Mouse (Mus musculus) midbrain, embryonic 13.5 days (tissue): ENCODE data around the gene Kl. TPM values are rescaled to one million over a fixed set of nuclear protein-coding genes. Genes with fewer than 3 reads are reported as not detected.
A peak's percentile ranks its signal among the peaks of the same experiment; 100 is the strongest.

Source experiments
- ATAC-seq: fragments of 200-750 bp; cut with Nextera tagmentation; 2 replicates; pipeline ENCODE4 v1.8.0; 2017; ENCODE audit warnings: mild to moderate bottlenecking, moderate TSS enrichment, moderate library complexity
- H3K27ac ChIP-seq: fragments of 300-500 bp; sonication (generic); 2 replicates; pipeline ENCODE4 v1.5.1; 2015; ENCODE audit warnings: inconsistent platforms, mild to moderate bottlenecking, moderate library complexity
- H3K27me3 ChIP-seq: fragments of 300-500 bp; sonication (generic); 2 replicates; pipeline ENCODE4 v1.6.1; 2015; ENCODE audit warnings: mild to moderate bottlenecking, inconsistent platforms
- H3K36me3 ChIP-seq: fragments of 300-500 bp; sonication (generic); 2 replicates; pipeline ENCODE4 v1.6.1; 2015; ENCODE audit warnings: mild to moderate bottlenecking, inconsistent platforms
- H3K4me1 ChIP-seq: fragments of 300-500 bp; sonication (generic); replicated peaks from 2 replicates; pipeline ENCODE4 v1.6.1; 2015; ENCODE audit warnings: inconsistent platforms
- H3K4me2 ChIP-seq: fragments of 300-500 bp; sonication (generic); replicated peaks from 2 replicates; pipeline ENCODE4 v1.6.1; 2015; ENCODE audit warnings: moderate library complexity, mild to moderate bottlenecking, inconsistent platforms
- H3K4me3 ChIP-seq: fragments of 300-500 bp; sonication (generic); replicated peaks from 2 replicates; pipeline ENCODE4 v1.5.1; 2015; ENCODE audit warnings: mild to moderate bottlenecking, inconsistent platforms
- H3K9ac ChIP-seq: fragments of 300-500 bp; sonication (generic); replicated peaks from 2 replicates; pipeline ENCODE4 v1.6.1; 2015; ENCODE audit warnings: mild to moderate bottlenecking, inconsistent platforms
- H3K9me3 ChIP-seq: fragments of 300-500 bp; sonication (generic); 2 replicates; pipeline ENCODE4 v1.6.1; 2016; ENCODE audit warnings: mild to moderate bottlenecking, inconsistent platforms
- WGBS: fragments of 180-500 bp; shearing (Covaris S2); methylation state at CpG from one replicate; pipeline ENCODE4 v1.1.7; 2015; 5-methylcytosine and 5-hydroxymethylcytosine counted together
- polyA plus RNA-seq: library from polyadenylated mRNA; unstranded; fragments of >200 nt; fragmentation: Nextera tagmentation; extraction: Ambion mirVana; gene quantifications from 2 replicates; pipeline ENCODE4 v1.2.1, GENCODE M21; 2015

Gene Kl
- 0.59 and 0.67 TPM in 2 replicates for polyA plus RNA-seq

GRCm38 (mm10) chr5:150952328-150952668 is at the start of gene Kl:
TSS of gene Kl (plus strand) at chr5:150952607.
- WGBS, result under 1% methylated on average over 21 of the region's 22 CpGs
- no peak; the same call in 1 of the 2 replicates for ATAC-seq
- Histone ChIP-seq H3K9me3 (no peaks in the 10 kb centered on the region), H3K4me3 (peak within 1 kb of the TSS; percentile 52), H3K4me1 (peaks cover 14% of the 10 kb centered on the region), H3K36me3 (no peaks in the 10 kb centered on the region), H3K27ac (no peak within 1 kb of the TSS; the same call in 1 of the 2 replicates), H3K4me2 (peak within 1 kb of the TSS; percentile 74), H3K9ac (peak within 1 kb of the TSS; percentile 63), H3K27me3 (peaks cover 37% of the 10 kb centered on the region)

- peak overlapping the region; percentile 94 for H3K27ac ChIP-seq
- 8% methylated on average over 9 of the region's 9 CpGs for WGBS
- peak; percentile 99 for ATAC-seq
- peak overlapping the region; percentile 11; the same call in 1 of the 2 replicates for H3K4me3 ChIP-seq
- no peak overlapping the region; the same call in 1 of the 2 replicates for H3K9ac ChIP-seq
- H3K9me3 ChIP-seq, result peaks cover 3% of the 10 kb centered on the region; the same call in 1 of the 2 replicates
- H3K27me3 ChIP-seq, result no peaks in the 10 kb centered on the region
- H3K36me3 ChIP-seq, result no peaks in the 10 kb centered on the region
- peaks cover 27% of the 10 kb centered on the region for H3K4me1 ChIP-seq
- peak overlapping the region; percentile 41 for H3K4me2 ChIP-seq
These were observed 46.1 kb upstream of the Kl start for GRCm38 (mm10) chr5:150906053-150907040.

GRCm38 (mm10) chr5:150912156-150912555 is 40.3 kb upstream of the Kl start:
- no peak overlapping the region for H3K9ac ChIP-seq
- H3K9me3 ChIP-seq, result peaks cover 3% of the 10 kb centered on the region; the same call in 1 of the 2 replicates
- peaks cover 8% of the 10 kb centered on the region for H3K4me1 ChIP-seq
- H3K4me3 ChIP-seq, result no peak overlapping the region
- H3K36me3 ChIP-seq, result no peaks in the 10 kb centered on the region
- ATAC-seq, result no peak
- H3K27me3 ChIP-seq, result no peaks in the 10 kb centered on the region
- H3K27ac ChIP-seq, result no peak overlapping the region
- no peak overlapping the region for H3K4me2 ChIP-seq
- WGBS, result 50% methylated on average over 2 of the region's 2 CpGs

GRCm38 (mm10) chr5:150912656-150913055 is 39.8 kb upstream of the Kl start:
- Histone ChIP-seq H3K4me1 (peaks cover 3% of the 10 kb centered on the region), H3K27ac (no peak overlapping the region), H3K36me3 (no peaks in the 10 kb centered on the region), H3K4me3 (no peak overlapping the region), H3K27me3 (no peaks in the 10 kb centered on the region), H3K4me2 (no peak overlapping the region), H3K9ac (no peak overlapping the region), H3K9me3 (peaks cover 3% of the 10 kb centered on the region; the same call in 1 of the 2 replicates)
- 61% methylated on average over 5 of the region's 5 CpGs for whole genome bisulfite sequencing
- no peak for ATAC-seq

- peaks cover 9% of the 10 kb centered on the region for H3K4me1 ChIP-seq
- ATAC-seq, result no peak
- no peak overlapping the region for H3K4me3 ChIP-seq
- no peaks in the 10 kb centered on the region for H3K36me3 ChIP-seq
- H3K4me2 ChIP-seq, result no peak overlapping the region
- no peaks in the 10 kb centered on the region for H3K27me3 ChIP-seq
- WGBS, result 81% methylated on average over 4 of the region's 4 CpGs
- H3K27ac ChIP-seq, result no peak overlapping the region
- H3K9me3 ChIP-seq, result no peaks in the 10 kb centered on the region
- no peak overlapping the region for H3K9ac ChIP-seq
These were observed 37.0 kb upstream of the Kl start for GRCm38 (mm10) chr5:150915080-150916055.

GRCm38 (mm10) chr5:150917131-150917858 is 35.1 kb upstream of the Kl start:
- H3K9me3 ChIP-seq, result no peaks in the 10 kb centered on the region
- H3K27ac ChIP-seq, result no peak overlapping the region; the same call in 1 of the 2 replicates
- 80% methylated on average over 21 of the region's 21 CpGs for WGBS
- H3K36me3 ChIP-seq, result no peaks in the 10 kb centered on the region
- H3K4me3 ChIP-seq, result no peak overlapping the region
- no peak overlapping the region for H3K4me2 ChIP-seq
- no peaks in the 10 kb centered on the region for H3K27me3 ChIP-seq
- peaks cover 9% of the 10 kb centered on the region for H3K4me1 ChIP-seq
- ATAC-seq, result no peak
- no peak overlapping the region for H3K9ac ChIP-seq

- 64% methylated on average over 13 of the region's 13 CpGs for WGBS
- no peaks in the 10 kb centered on the region for H3K36me3 ChIP-seq
- H3K4me1 ChIP-seq, result peaks cover 9% of the 10 kb centered on the region
- H3K9me3 ChIP-seq, result no peaks in the 10 kb centered on the region
- no peak overlapping the region for H3K9ac ChIP-seq
- no peak overlapping the region for H3K4me2 ChIP-seq
- peak; percentile 73 for ATAC-seq
- no peak overlapping the region for H3K4me3 ChIP-seq
- peak overlapping the region; percentile 58 for H3K27ac ChIP-seq
- no peaks in the 10 kb centered on the region for H3K27me3 ChIP-seq
These were observed 33.8 kb upstream of the Kl start for GRCm38 (mm10) chr5:150918599-150918998.

GRCm38 (mm10) chr5:150919269-150919668 is 33.1 kb upstream of the Kl start:
- H3K4me3 ChIP-seq, result no peak overlapping the region
- no peaks in the 10 kb centered on the region for H3K27me3 ChIP-seq
- no peak overlapping the region for H3K4me2 ChIP-seq
- ATAC-seq, result no peak
- 95% methylated on average over 4 of the region's 4 CpGs for WGBS
- H3K9ac ChIP-seq, result no peak overlapping the region
- no peaks in the 10 kb centered on the region for H3K36me3 ChIP-seq
- H3K27ac ChIP-seq, result peak overlapping the region; percentile 19; the same call in 1 of the 2 replicates
- H3K9me3 ChIP-seq, result no peaks in the 10 kb centered on the region
- H3K4me1 ChIP-seq, result peaks cover 6% of the 10 kb centered on the region; the same call in 1 of the 2 replicates

- H3K27ac ChIP-seq, result no peak overlapping the region
- H3K27me3 ChIP-seq, result no peaks in the 10 kb centered on the region
- 53% methylated on average over 2 of the region's 2 CpGs for WGBS
- no peak overlapping the region for H3K4me3 ChIP-seq
- no peak overlapping the region for H3K9ac ChIP-seq
- H3K4me2 ChIP-seq, result no peak overlapping the region
- no peaks in the 10 kb centered on the region for H3K9me3 ChIP-seq
- H3K36me3 ChIP-seq, result no peaks in the 10 kb centered on the region
- peaks cover 6% of the 10 kb centered on the region; the same call in 1 of the 2 replicates for H3K4me1 ChIP-seq
- no peak for ATAC-seq
These were observed 32.4 kb upstream of the Kl start for GRCm38 (mm10) chr5:150919961-150920360.

GRCm38 (mm10) chr5:150929406-150929805 is 23.0 kb upstream of the Kl start:
- no peaks in the 10 kb centered on the region for H3K27me3 ChIP-seq
- no peak overlapping the region for H3K4me3 ChIP-seq
- WGBS, result 89% methylated on average over 2 of the region's 2 CpGs
- no peak overlapping the region for H3K4me2 ChIP-seq
- H3K4me1 ChIP-seq, result no peaks in the 10 kb centered on the region
- no peak overlapping the region for H3K9ac ChIP-seq
- H3K9me3 ChIP-seq, result no peaks in the 10 kb centered on the region
- no peak overlapping the region for H3K27ac ChIP-seq
- H3K36me3 ChIP-seq, result no peaks in the 10 kb centered on the region
- no peak for ATAC-seq

GRCm38 (mm10) chr5:150932596-150932995 is 19.8 kb upstream of the Kl start:
- no peaks in the 10 kb centered on the region for H3K4me1 ChIP-seq
- H3K4me3 ChIP-seq, result no peak overlapping the region
- 73% methylated on average over 2 of the region's 2 CpGs for WGBS
- H3K27ac ChIP-seq, result no peak overlapping the region
- no peak overlapping the region for H3K9ac ChIP-seq
- H3K27me3 ChIP-seq, result no peaks in the 10 kb centered on the region
- ATAC-seq, result no peak
- H3K4me2 ChIP-seq, result no peak overlapping the region
- H3K36me3 ChIP-seq, result no peaks in the 10 kb centered on the region
- H3K9me3 ChIP-seq, result no peaks in the 10 kb centered on the region
